Mouse (Mus musculus): Measurements from ENCODE around the gene Cops3.

DNA sequence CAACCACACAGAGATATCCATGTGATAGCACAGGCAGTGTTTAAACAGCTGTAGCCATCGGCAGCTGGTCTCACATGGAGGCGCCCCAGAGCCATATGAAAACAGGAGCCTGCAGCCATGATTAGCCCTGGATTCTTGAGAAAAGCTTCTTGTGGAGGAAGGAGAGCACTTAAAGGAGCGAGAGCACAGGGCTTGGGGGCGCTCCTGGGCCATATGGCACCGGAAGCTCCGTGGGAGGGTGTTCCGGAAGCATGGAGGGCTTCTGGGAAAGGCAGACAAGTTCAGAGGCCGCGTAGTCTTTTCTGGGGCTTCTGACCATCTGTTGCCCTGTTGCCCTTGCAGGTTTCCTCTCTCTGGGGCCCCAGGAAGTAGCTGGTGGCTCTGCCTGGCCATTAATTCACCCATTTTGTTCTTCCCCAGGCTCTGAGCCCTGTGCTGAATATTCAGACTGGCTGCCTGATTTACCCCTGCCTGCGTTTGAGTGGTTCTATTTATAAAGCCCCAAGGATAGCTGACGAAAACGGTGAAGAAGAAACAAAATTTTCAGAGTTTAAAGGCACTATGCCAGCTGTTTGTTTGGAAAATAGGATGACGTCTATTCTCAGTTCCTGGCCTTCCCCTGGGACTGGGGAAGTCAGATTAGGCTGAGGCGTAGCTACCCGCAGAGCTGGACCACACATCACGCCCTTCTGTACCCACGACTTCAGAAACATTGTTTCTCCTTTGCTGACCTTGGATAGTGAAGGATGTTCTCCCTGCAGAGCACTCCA lies 45.8 kb upstream of the Cops3 start:
- TF ChIP-seq POLR2A (IDR thresholded peaks at IDR 0.05; ENCODE audit: borderline replicate concordance, low read depth, low read length), result no peak
- TF ChIP-seq CTCF (IDR thresholded peaks at IDR 0.05; ENCODE audit: low read depth, low read length), result no peak

Measured in bone marrow macrophage, adult 2 months (primary cell).